13 mouse cellular contexts compared by ENCODE assay signal in the genomic region with DNA sequence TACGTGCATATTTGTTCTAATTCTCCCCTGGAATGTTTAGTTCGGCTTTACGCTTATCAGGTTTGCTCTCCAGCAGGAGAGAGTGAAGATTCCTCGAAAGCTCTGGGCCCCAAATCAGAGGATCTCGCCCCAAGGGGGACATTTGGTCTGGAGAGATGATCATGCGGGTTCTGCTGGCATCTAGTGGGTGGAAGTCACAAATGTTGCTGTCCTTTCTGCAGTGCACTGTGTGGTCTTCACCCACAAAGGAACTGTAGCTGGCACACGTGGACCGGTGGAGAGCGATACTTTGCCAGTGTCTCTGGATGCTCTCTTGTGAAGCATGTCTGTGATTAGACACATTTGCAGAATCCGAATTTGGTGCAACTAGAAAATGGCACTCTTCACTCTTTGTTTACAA.
A peak's percentile ranks its signal among the peaks of the same experiment; 100 is the strongest.
DNase-seq lines count a peak whose midpoint lies in the region; ATAC-seq and TF ChIP-seq lines count a peak whose summit lies in the region.
"Had no signal": no experiment of that assay in that cellular context is flagged by ENCODE, and none has a peak within 500 bp of the region (broad histone marks: within the 10 kb centered on the region; RNA-seq: fewer than 3 reads in every experiment).

No protein-coding gene starts in this region.

- DNase-seq in left cerebral cortex, adult 2 months (ENCODE audit: extremely low spot score in 1 of 2, low spot score in 2 of 2), result no peak
- DNase-seq in left cerebral cortex, adult 8-10 months (ENCODE audit: low spot score in 2 of 2), result no peak
- DNase-seq in Muller cell, postnatal 12 days (ENCODE audit: inconsistent ontology term), result peak; percentile 36
- DNase-seq in embryo, embryonic 9.5 days (ENCODE audit: extremely low spot score), result no peak
- no peak for DNase-seq in frontal cortex, postnatal 36 days (ENCODE audit: low spot score in 2 of 2)
- DNase-seq: cerebellum, adult 11 months; kidney, adult 8-10 months had no signal

- peak; percentile 58; the same call in 1 of the 2 replicates for ATAC-seq in forebrain, embryonic 16.5 days
- no peak for ATAC-seq in forebrain, embryonic 13.5 days
- ATAC-seq in midbrain, embryonic 13.5 days, result peak; percentile 37; the same call in 1 of the 2 replicates
- ATAC-seq: activated CD4-positive, CD25-positive, alpha-beta regulatory T cell, adult 4 months had no signal

- intact Hi-C loops in left cerebral cortex, adult 2 months (cut with DNase I), result loop anchor here (5.0 kb wide), 1 partner anchor 343 kb away; no protein-coding TSS in a partner anchor

- H3K4me3 ChIP-seq in forebrain, embryonic 16.5 days (replicated peaks; ENCODE audit: low read length), result no peak overlapping the region
- no peak overlapping the region for H3K4me3 ChIP-seq in forebrain, embryonic 13.5 days
- no peak overlapping the region for H3K4me3 ChIP-seq in left cerebral cortex, adult 2 months
- H3K4me3 ChIP-seq in midbrain, embryonic 13.5 days (replicated peaks), result no peak overlapping the region
- H3K4me3 ChIP-seq: erythroblast, embryonic 14.5 days had no signal

- TF ChIP-seq CTCF in left cerebral cortex, adult 2 months (IDR thresholded peaks at IDR 0.05), result peak; percentile 29

- H3K36me3 ChIP-seq in forebrain, embryonic 16.5 days (ENCODE audit: control insufficient read depth, insufficient read depth), result no peaks in the 10 kb centered on the region
- H3K36me3 ChIP-seq in forebrain, embryonic 13.5 days (ENCODE audit: poor library complexity, severe bottlenecking), result no peaks in the 10 kb centered on the region
- H3K36me3 ChIP-seq in midbrain, embryonic 13.5 days, result no peaks in the 10 kb centered on the region

- no peak overlapping the region for H3K27ac ChIP-seq in forebrain, embryonic 16.5 days (ENCODE audit: low read length)
- H3K27ac ChIP-seq in forebrain, embryonic 13.5 days, result no peak overlapping the region
- no peak overlapping the region for H3K27ac ChIP-seq in left cerebral cortex, adult 2 months
- H3K27ac ChIP-seq in midbrain, embryonic 13.5 days, result no peak overlapping the region

- no peaks in the 10 kb centered on the region for H3K9me3 ChIP-seq in forebrain, embryonic 16.5 days (ENCODE audit: control insufficient read depth, low read length)
- H3K9me3 ChIP-seq in forebrain, embryonic 13.5 days (replicated peaks), result no peaks in the 10 kb centered on the region
- H3K9me3 ChIP-seq in midbrain, embryonic 13.5 days, result no peaks in the 10 kb centered on the region

- no peaks in the 10 kb centered on the region for H3K27me3 ChIP-seq in forebrain, embryonic 16.5 days (replicated peaks; ENCODE audit: control insufficient read depth, insufficient read depth, low read length)
- H3K27me3 ChIP-seq in forebrain, embryonic 13.5 days, result no peaks in the 10 kb centered on the region
- H3K27me3 ChIP-seq in midbrain, embryonic 13.5 days, result no peaks in the 10 kb centered on the region

- H3K4me2 ChIP-seq in forebrain, embryonic 16.5 days (ENCODE audit: low read length), result no peak overlapping the region
- H3K4me2 ChIP-seq in forebrain, embryonic 13.5 days, result no peak overlapping the region
- H3K4me2 ChIP-seq in midbrain, embryonic 13.5 days (replicated peaks), result no peak overlapping the region
- H3K4me2 ChIP-seq: heart, embryonic 11.5 days had no signal

- H3K4me1 ChIP-seq in forebrain, embryonic 16.5 days (replicated peaks; ENCODE audit: control insufficient read depth, insufficient read depth, low read length), result peaks cover 6% of the 10 kb centered on the region
- peaks cover 11% of the 10 kb centered on the region for H3K4me1 ChIP-seq in forebrain, embryonic 13.5 days
- H3K4me1 ChIP-seq in midbrain, embryonic 13.5 days (replicated peaks), result peaks cover 25% of the 10 kb centered on the region

- 78% methylated on average over 10 of the region's 10 CpGs for WGBS in forebrain, embryonic 16.5 days
- 85% methylated on average over 10 of the region's 10 CpGs for WGBS in forebrain, embryonic 13.5 days
- 86% methylated on average over 10 of the region's 10 CpGs for WGBS in midbrain, embryonic 13.5 days

- no peak overlapping the region for H3K9ac ChIP-seq in forebrain, embryonic 16.5 days (replicated peaks; ENCODE audit: low read depth, low read length)
- H3K9ac ChIP-seq in forebrain, embryonic 13.5 days, result no peak overlapping the region
- H3K9ac ChIP-seq in midbrain, embryonic 13.5 days (replicated peaks), result no peak overlapping the region
